Mouse (Mus musculus): ENCODE results near the gene Ubox5. TPM values are rescaled to one million over a fixed set of nuclear protein-coding genes. Genes with fewer than 3 reads are reported as not detected.

The Ubox5 gene
- polyA plus RNA-seq, 1 experiment: 9.8 TPM

DNA sequence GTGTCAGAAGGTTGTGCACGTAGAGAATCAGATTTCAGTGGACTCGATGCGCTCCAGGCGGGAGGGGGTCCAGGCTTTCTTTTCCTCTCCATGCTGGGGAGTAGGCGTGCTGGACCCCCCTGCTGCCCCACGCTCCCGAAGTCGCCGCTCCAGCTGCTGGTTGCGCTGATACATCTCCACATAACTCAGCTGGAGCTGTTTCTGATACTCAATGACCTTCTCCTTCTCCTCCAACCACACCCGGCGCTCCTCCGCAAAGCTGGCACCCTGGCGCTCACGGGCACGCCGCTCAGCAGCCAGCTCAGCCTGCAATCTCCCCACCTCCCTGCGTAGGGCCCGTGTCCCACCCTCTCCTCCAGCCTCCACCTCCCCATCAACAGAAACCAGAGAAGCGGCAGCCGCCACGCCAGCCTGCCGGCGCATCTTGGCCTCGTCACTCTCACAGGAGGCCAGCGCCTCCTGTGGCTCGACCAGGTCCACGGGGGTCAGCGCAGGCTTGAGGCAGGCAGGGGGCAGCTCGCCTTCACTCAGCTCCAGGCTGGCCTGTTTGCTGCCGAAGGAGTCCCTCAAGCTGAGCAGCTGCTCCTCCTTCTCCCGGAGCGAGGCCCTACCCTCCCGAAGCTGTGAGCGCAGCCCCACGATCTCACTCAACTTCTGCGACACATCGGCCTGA is 5.0 kb upstream of the Ubox5 start:
- no peak for DNase-seq (ENCODE audit: extremely low spot score in 1 of 2, low spot score in 1 of 2)

DNA sequence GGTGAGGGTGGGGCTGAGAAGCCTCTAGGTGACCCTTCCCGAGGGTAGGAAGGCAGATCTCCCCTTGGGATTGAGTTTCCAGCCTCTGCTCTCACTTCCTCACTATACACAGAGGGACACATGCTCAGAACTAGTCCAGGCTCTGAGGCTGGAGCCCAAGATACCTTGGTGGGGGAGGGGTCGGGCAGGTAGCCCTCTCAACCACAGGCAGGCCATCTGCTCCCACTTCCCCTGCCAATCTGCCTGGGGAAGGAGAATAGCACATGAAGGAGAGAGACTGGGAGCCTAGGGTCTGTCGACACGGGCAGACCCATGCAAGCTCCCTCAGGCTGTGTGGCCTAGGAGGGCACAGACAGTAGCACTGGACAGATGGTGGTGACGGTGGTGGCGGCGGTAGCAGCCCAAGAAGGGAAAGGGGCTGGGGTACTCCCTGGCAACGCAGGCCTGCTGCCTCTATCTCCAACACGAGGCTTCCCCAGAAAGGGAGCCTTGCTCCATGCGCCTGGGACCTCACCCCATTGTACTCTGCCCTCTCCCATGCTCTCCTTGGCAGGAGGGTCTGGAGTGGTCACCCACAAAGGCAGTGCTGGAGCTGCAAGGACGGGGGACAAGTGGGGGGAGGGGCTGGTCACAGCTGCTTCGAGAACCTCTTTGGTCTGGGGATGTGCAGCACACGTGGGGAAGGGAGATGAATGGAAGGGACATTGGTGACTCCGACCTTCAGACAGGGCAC is 4.3 kb upstream of the Ubox5 start:
- DNase-seq (ENCODE audit: extremely low spot score in 1 of 2, low spot score in 1 of 2): no peak

DNA sequence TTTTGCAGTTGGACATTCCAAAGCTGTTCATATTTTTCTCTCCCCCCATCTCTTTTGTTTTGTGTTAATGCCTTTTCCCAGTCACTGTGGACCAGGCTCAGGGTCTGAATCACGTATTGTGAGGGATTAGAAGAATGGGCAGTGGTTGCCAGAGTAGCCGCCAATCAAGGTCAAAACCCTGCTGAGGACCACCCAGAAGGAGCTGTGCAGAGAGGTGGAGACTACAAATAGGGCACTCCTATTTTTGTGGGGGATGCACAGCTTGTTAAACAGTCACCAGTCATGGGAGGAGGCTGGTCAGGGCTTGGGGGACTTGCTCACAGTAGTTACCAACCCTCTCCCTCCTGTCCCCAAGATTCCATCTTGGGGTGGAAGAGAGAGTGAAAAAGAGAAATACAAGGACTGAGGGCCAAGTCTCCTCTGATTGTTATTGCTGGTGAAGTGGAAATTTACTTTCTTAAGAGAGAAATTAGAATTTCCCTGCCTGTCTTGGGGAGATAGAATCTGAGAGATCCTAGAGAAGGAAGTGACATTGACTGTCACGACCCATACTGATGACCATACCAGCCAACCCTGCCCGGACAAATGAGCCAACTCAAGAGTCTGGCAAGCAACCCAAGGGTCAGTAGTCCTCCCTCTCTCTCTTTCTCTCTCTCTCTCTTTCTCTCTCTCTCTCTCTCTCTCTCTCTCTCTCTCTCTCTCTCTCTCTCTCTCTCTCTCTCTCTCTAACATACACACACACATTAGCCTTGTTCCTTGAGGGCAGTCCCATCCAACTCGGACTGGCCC is 3.2 kb upstream of the Ubox5 start:
- no peak for DNase-seq (ENCODE audit: extremely low spot score in 1 of 2, low spot score in 1 of 2)

DNA sequence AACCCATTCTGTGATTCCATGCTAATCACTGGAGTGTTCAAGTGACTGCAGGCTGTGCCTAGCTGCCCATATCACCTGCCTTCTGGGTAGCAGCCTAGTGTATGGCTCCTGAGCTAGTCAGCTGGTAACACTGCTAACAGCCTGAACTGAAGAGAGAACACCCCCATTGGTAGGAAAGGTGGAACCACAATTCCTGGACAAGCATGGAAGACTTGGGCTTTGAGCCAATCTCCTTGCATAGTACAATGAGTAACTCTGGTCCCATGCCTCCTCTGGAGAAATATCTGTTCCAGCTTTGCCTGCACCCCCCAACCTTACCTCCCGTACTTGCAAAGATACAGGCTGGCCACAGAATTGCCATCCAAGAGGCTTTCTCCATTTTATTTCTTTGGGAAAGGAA is 2.6 kb upstream of the Ubox5 start:
- DNase-seq (ENCODE audit: extremely low spot score in 1 of 2, low spot score in 1 of 2): peak in 1 of 2 experiments; percentile 62

DNA sequence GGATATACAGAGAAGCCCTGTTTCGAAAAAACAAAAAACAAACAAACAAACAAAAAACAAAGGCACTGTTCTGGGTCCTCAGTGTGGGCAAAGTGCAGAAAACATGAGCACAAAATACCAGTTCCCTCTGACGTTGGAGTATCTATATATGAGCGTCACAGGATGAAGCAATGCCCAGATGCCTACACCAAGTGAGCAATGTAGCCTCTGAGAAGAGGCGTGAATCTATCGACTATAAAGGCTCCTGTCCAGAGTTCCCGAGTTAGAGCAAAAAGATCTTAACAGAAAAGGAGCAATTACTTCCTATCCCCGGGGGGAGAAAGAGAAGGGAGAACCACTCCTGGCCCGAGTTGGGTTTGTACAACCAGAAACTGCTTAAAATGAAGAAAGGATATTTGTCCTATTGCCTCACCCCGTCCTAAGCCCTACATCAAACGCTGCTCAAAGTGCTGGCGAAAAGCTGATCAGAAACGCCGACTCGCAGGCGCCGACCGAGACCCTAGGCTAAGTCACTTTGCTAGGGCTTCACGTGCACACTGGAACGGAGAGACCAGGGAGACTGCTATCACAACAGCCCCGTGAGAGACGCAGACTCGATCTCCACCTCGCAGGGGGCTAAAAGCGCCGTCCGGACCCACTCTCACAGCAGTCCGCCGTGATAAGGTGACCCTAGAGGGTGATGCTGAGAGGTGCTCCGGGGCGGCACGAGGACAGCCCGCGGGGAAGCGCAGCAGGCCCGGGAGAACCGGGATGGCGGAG is 579 bp downstream of the Ubox5 start:
- DNase-seq (ENCODE audit: extremely low spot score in 1 of 2, low spot score in 1 of 2): no peak

DNA sequence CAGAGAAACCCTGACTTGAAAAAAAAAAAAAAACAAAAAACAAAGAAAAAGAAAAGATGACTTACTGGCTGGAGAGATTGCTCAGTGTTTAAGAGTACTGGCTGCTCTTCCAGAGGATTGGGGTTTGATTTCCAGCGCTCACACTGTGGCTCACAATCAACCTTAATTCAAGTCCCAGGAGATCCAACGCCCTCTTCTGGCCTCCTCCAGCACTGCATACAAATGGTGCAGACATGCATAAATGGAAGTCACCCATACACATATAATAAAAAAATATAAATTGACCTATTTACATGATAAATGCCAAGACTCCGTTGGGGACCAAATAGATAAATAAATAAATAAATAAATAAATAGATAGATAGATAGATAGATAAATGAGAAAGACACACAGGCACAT is 1.4 kb downstream of the Ubox5 start:
- DNase-seq (ENCODE audit: extremely low spot score in 1 of 2, low spot score in 1 of 2): no peak

DNA sequence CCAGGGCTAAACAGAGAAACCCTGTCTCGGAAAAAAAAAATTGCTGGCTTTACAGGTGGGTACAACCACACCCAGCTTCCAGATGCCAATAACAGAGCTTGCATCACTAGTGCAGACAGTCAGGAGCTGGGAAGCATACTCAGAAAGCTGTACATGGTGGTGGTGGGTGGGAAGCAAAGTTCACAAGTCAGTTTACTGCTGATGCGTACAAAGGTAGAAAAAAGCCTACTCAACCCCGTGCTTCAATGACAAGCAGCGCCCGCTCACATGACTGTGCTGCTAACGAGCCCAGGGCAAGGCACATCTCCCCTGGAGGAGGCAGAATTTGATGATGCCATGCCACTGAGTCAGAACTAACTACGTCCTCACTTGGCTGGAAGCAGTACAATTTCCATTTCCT is 10.9 kb downstream of the Ubox5 start:
- DNase-seq (ENCODE audit: extremely low spot score in 1 of 2, low spot score in 1 of 2): no peak

DNA sequence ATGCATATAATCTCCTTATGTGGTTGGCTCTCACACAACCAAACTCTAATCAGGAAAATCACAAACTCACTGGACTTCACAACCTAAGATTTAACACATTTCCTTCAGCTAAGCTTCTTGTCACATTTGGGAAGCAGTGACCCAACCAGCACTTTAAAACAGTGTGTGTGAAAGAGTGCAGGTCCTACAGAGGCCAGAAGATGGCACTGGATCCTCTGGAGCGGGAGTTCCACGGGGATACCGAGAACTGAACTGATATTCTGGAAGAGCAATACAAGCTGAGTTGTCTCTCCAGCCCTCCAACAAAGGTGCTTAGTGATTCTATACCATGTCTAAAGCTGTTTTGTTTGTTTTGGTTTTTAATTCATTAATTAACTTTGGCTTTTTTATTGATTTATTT is 16.7 kb downstream of the Ubox5 start:
- DNase-seq (ENCODE audit: extremely low spot score in 1 of 2, low spot score in 1 of 2): no peak

DNA sequence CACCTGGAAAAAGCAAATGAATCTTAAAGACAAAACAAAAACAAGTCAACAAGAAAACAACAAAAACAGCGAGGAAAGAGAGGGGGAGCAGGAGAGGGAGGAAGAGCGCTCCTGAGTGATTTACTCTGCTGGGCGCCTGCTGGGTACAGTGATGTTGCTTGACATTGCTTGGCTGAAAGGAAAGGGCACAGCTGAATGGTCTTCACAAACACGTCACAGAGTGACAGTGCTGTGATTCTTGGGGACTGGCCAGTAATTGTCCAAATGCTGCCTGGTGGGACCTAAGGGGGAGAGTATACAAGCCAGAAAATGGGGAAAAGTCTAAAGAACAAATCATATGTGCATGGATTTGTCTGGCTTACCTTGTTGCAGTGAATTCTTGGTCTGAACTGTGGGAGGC is 27.6 kb downstream of the Ubox5 start:
- DNase-seq (ENCODE audit: extremely low spot score in 1 of 2, low spot score in 1 of 2): no peak

DNA sequence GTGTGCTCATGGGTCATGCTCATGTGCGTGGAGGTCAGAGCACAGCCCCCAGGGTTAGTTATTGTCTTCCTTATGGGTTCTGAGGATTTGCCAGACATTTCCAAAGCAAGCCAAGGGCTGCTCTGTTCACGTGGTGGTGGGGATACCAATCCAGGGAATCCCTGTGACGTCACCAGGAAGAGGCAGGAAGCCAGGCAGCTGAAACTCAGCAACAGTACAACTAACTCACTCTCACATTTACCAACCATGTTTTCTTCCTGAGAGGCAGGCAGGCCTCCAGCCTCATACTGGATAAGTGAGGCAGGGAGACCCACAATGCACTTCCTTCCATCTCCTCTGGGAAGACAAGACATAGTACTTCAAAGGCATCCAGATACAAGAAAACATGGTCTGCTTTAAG is 31.4 kb downstream of the Ubox5 start:
- no peak for DNase-seq (ENCODE audit: extremely low spot score in 1 of 2, low spot score in 1 of 2)

DNA sequence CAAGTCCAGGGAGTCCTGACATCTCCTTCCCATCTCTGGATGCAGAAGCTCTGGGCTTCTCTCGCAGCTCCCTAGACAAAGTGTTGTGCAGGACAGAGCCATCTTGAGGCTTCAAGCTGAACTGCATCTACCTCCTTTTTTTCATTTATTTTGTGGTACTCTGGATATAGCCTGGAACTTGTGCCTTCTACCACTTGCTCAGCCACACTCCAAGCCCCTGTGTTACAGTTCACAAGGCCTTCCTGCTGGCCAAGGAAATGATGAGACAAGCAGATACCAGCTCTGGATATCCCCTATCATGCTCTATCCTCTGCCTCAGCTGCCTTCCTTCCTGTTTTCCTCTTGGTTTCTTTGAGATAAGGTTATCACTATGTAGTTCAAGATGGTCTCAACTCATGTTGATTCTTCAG is 32.2 kb downstream of the Ubox5 start:
- DNase-seq (ENCODE audit: extremely low spot score in 1 of 2, low spot score in 1 of 2): peak in 1 of 2 experiments; percentile 73

DNA sequence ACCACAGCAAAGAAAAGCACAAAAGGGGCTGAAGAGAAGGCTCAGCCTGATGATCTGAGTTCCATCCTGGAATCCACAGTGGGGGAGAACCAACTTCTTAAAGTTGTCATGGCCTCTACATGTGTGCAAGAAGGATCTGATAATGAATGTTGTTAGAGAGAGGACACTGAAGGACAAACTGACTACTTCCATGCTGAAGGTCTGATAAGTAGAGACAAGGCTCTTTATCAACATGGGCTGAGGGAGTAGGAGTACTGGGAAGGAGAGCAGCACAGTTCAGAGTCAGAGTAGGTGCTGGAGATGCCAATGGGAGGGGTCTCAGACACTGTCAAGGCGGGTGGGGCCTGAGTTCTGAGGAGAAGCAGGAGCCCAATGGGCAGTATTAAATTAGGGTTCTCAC is 34.2 kb downstream of the Ubox5 start:
- no peak for DNase-seq (ENCODE audit: extremely low spot score in 1 of 2, low spot score in 1 of 2)

DNA sequence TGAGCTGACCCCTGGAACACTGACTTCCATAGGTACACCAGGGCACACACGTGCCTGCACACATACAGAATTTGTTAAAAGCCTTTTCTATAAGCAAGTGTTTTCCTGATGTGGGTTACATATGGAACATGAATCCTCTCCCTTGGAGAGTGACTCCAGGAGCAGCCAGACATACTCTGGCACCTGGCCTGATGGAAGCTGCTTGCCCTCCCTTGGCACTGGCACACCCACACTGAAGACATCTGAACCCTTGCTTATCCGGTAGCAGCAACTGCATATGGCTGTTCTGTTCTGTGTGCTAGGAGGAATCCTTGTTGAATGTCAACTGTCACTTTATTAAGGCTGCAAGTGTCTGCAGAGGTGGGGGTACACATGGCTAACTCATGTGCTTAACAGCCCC is 38.8 kb downstream of the Ubox5 start:
- DNase-seq (ENCODE audit: extremely low spot score in 1 of 2, low spot score in 1 of 2): no peak

DNA sequence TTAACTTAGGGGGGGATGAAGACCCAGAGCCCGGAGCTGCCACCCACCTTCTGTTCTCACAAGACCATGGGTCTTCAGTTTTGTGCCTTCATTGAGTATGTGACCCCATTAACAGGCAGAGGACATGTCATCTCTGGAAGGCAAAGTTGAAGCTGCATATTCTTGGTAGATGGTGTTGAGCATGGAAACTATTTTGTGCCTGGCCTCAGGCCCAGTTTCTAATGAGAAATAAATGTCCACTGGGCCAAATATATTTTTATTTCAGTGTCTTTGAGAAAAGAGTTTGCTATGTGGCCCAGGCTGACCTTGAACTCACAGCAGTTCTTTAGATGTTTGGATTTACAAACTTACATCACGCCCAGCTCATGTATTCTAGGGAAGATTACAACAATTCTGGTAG is 40.1 kb downstream of the Ubox5 start:
- DNase-seq (ENCODE audit: extremely low spot score in 1 of 2, low spot score in 1 of 2): no peak

DNA sequence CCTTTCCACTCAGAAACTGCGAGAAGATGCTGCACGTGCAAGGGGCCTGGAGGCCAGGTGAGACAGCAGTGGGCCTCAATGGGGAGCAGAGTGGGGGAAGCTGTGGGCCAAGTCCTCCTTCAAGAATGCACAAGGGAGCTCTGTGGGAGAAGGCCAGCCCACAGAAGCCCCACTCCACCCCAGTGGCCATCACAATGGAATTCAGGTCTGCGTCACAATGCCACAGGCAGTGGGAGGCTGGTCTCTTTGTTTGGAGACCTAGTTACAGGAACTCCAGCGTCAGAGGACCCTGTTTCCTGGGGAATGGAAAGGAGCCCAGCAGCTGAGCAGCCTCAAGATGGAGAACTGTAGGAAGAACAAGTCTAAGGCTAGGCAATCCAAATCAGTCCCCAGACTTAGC is 40.7 kb downstream of the Ubox5 start:
- no peak for DNase-seq (ENCODE audit: extremely low spot score in 1 of 2, low spot score in 1 of 2)

DNA sequence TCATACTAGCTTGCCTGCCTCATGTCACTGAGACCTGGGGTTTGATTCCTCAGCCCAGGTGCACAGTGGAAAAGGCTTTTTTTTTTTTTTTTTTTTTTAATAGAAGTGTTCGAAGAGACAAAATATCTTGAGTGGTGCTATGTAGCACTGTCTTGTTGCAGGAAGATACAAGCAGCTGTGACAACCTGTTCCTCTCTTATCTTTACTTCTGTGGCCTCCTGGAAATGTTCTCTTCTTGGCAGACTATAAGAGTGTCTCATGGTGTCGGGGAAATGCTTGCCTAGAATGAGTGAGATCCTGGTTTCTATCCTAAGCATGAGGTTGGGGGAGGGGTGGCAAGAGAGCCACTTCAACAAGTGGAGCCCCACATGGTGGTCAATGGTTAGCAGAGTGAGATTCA is 41.5 kb downstream of the Ubox5 start:
- DNase-seq (ENCODE audit: extremely low spot score in 1 of 2, low spot score in 1 of 2): no peak

DNA sequence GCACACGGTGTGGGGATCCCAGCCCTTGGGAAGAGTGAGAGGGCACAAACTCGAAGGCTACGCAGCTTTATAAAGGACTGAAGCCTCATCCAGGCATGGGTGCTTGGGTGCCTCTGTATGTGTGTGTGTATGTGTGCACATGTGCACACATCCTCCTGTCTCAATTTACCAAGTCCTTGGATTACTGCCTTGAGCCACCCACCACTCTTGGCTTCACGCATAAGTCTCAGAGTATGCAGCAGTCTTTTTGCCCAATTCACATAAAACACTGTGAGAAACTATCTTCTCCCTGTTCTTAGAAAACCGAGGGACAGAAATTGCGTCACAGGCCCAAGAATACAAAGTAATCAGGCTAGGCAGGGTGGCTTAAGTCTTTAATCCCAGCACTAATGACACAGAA is 43.8 kb downstream of the Ubox5 start:
- peak; percentile 41 to 72 for DNase-seq (ENCODE audit: extremely low spot score in 1 of 2, low spot score in 1 of 2)

DNA sequence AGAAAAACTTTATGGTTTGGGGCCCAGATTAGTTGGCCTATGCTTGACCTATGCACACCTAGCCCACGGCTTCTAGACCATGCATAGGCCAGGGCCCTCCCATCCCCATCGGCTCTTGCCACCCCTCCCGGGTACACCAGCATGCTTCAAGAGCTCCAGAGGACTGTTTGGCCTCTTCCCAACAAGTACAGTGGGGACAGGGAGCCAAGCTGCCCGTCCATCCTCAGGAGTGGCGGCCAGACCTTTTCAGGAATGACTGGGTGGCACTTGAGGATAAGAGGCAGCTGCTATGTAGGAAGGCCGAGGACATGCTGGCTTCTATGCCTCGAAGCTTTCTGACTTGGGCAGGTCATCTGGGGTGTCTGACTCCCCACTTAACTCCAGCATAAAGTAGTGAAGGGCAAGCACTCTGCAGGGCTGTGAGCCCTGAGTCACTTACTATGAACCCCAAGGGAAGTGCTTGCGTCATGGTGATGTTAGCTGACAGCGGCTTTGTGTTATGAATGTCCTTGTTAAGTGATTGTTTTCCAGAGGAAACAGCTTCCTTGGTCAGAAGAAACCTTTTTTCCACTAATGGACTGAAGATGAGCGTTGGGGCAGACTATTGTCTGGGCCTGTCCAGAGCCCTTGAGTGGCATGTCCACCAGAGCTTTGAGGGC is 45.8 kb downstream of the Ubox5 start:
- DNase-seq (ENCODE audit: extremely low spot score in 1 of 2, low spot score in 1 of 2): no peak

DNA sequence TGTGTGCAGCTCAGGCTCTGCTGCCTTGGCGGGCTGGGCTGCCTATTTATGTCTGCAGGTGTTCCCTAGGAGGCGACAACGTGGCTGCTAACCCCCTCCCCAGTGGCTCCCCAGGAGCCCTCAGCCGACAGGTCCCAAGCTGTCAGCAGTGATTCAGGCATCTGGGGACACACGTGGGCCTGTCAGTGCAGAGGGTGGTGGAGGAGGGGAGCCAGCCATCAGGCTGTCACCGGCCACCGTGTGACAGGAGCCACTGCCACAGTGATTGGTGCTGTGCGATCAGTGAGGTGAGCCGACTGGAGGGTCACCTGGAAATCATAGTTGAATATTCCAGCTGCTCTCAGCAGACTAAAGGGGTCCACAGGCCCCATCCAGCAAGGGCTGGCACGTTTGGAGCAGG is 47.3 kb downstream of the Ubox5 start, which contains the start of gene Avp:
Avp (minus strand) TSS at position 3 of the 400 bp plus-strand sequence.
- DNase-seq (ENCODE audit: extremely low spot score in 1 of 2, low spot score in 1 of 2): no peak

DNA sequence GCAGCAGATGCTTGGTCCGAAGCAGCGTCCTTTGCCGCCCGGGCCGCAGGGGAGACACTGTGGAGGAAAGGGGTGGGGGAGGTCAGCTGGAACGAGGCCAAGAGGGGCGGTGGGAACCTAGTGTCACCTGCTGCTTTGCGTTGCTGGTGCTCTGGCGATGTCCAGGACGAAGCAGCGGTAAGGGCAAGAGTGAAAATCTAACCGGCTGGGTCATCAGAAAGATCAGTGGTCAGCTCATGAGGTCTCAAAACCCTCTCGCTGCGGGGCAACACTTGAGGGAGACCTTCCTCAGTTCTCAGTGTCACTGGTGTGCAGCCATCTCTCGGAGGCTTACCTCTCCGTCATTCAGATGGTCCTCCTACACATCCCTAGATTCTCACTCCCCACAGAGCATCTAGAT is 48.6 kb downstream of the Ubox5 start:
- DNase-seq (ENCODE audit: extremely low spot score in 1 of 2, low spot score in 1 of 2): no peak
